Comparison of ENCODE assay signal across 8 mouse cellular contexts in genomic region chr14:31829761-31830562, GRCm38 (mm10). TPM values are rescaled to one million over a fixed set of nuclear protein-coding genes. Genes with fewer than 3 reads are reported as not detected.
DNase-seq lines count a peak whose midpoint lies in the region; ATAC-seq and TF ChIP-seq lines count a peak whose summit lies in the region.

No protein-coding gene starts in this region.

- no peaks in the 10 kb centered on the region for H3K27me3 ChIP-seq in C2C12 (ENCODE audit: control insufficient read depth, insufficient read depth, insufficient read length)
- no peaks in the 10 kb centered on the region for H3K27me3 ChIP-seq in erythroblast, embryonic 14.5 days (ENCODE audit: control insufficient read depth)
- H3K27me3 ChIP-seq in heart, embryonic 16.5 days (ENCODE audit: control insufficient read depth, insufficient read depth, low read length), result no peaks in the 10 kb centered on the region
- H3K27me3 ChIP-seq in liver, embryonic 16.5 days (ENCODE audit: control insufficient read depth, insufficient read depth, low read depth, low read length), result no peaks in the 10 kb centered on the region
- H3K27me3 ChIP-seq in neural tube, embryonic 12.5 days (replicated peaks), result no peaks in the 10 kb centered on the region
- no peaks in the 10 kb centered on the region for H3K27me3 ChIP-seq in stomach, postnatal 0 days (ENCODE audit: control insufficient read depth, insufficient read depth, low read length)

- TF ChIP-seq CTCF in C2C12 (IDR thresholded peaks at IDR 0.05; ENCODE audit: control insufficient read depth, insufficient read depth, insufficient read length), result no peak
- no peak for TF ChIP-seq CTCF in stomach, postnatal 0 days (IDR thresholded peaks at IDR 0.05; ENCODE audit: low read depth)

- peaks cover 32% of the 10 kb centered on the region for H3K4me1 ChIP-seq in erythroblast, embryonic 14.5 days (ENCODE audit: control insufficient read depth)
- peaks cover 3% of the 10 kb centered on the region; the same call in 1 of the 2 replicates for H3K4me1 ChIP-seq in heart, embryonic 16.5 days (ENCODE audit: control insufficient read depth, insufficient read depth, low read length)
- H3K4me1 ChIP-seq in liver, embryonic 16.5 days (ENCODE audit: control insufficient read depth, low read depth, low read length), result peaks cover 8% of the 10 kb centered on the region
- H3K4me1 ChIP-seq in neural tube, embryonic 12.5 days, result 0 out of 2 replicates have a peak, but pooled peaks cover 2% of the 10 kb centered on the region
- no peaks in the 10 kb centered on the region for H3K4me1 ChIP-seq in stomach, postnatal 0 days (replicated peaks; ENCODE audit: control insufficient read depth, insufficient read depth)

- H3ac ChIP-seq in C2C12 (ENCODE audit: control insufficient read depth, insufficient read length, low read depth), result peak overlapping the region; percentile 73

- H3K79me2 ChIP-seq in C2C12 (ENCODE audit: control insufficient read depth, insufficient read depth), result peaks cover 52% of the 10 kb centered on the region

- H3K79me3 ChIP-seq in C2C12 (ENCODE audit: low read depth), result peaks cover 39% of the 10 kb centered on the region

- H3K9me3 ChIP-seq in erythroblast, embryonic 14.5 days (ENCODE audit: control insufficient read depth, low read length), result no peaks in the 10 kb centered on the region
- no peaks in the 10 kb centered on the region for H3K9me3 ChIP-seq in heart, embryonic 16.5 days (replicated peaks; ENCODE audit: control insufficient read depth, low read length)
- H3K9me3 ChIP-seq in liver, embryonic 16.5 days (replicated peaks; ENCODE audit: control insufficient read depth, low read length), result no peaks in the 10 kb centered on the region
- H3K9me3 ChIP-seq in neural tube, embryonic 12.5 days, result no peaks in the 10 kb centered on the region
- no peaks in the 10 kb centered on the region for H3K9me3 ChIP-seq in stomach, postnatal 0 days (ENCODE audit: control insufficient read depth, low read length)

- H3K36me3 ChIP-seq in C2C12 (ENCODE audit: control insufficient read depth, insufficient read depth), result no peaks in the 10 kb centered on the region
- no peaks in the 10 kb centered on the region; the same call in 1 of the 2 replicates for H3K36me3 ChIP-seq in erythroblast, embryonic 14.5 days (ENCODE audit: control insufficient read depth)
- no peaks in the 10 kb centered on the region for H3K36me3 ChIP-seq in heart, embryonic 16.5 days (ENCODE audit: control insufficient read depth, insufficient read depth)
- H3K36me3 ChIP-seq in liver, embryonic 16.5 days (ENCODE audit: control insufficient read depth, insufficient read depth), result no peaks in the 10 kb centered on the region
- no peaks in the 10 kb centered on the region for H3K36me3 ChIP-seq in neural tube, embryonic 12.5 days
- no peaks in the 10 kb centered on the region for H3K36me3 ChIP-seq in stomach, postnatal 0 days (ENCODE audit: control insufficient read depth, insufficient read depth, low read length)

- TF ChIP-seq EP300 in stomach, postnatal 0 days (optimal IDR thresholded peaks at IDR 0.05), result no peak

- H3K4me3 ChIP-seq in C2C12 (ENCODE audit: insufficient read depth, poor library complexity, severe bottlenecking), result peak overlapping the region; percentile 83
- H3K4me3 ChIP-seq in erythroblast, embryonic 14.5 days (replicated peaks), result peak overlapping the region; percentile 98
- peak overlapping the region; percentile 96 for H3K4me3 ChIP-seq in heart, embryonic 16.5 days (ENCODE audit: low read length)
- peak overlapping the region; percentile 92 for H3K4me3 ChIP-seq in liver, embryonic 16.5 days (ENCODE audit: low read depth, low read length)
- H3K4me3 ChIP-seq in neural tube, embryonic 12.5 days, result peak overlapping the region; percentile 94
- peak overlapping the region; percentile 82 for H3K4me3 ChIP-seq in stomach, postnatal 0 days (ENCODE audit: low read depth, low read length)

- DNase-seq in brain, adult 2 months (ENCODE audit: low read depth, low spot score), result peak; percentile 67
- peak; percentile 56 to 78 for DNase-seq in kidney, postnatal 36 days
- peak; percentile 82 for DNase-seq in stomach, postnatal 0 days (ENCODE audit: low spot score)

- H3K27ac ChIP-seq in heart, embryonic 16.5 days (ENCODE audit: low read length), result peak overlapping the region; percentile 93
- H3K27ac ChIP-seq in liver, embryonic 16.5 days (ENCODE audit: low read length), result peak overlapping the region; percentile 84
- peak overlapping the region; percentile 85 for H3K27ac ChIP-seq in neural tube, embryonic 12.5 days
- peak overlapping the region; percentile 95 for H3K27ac ChIP-seq in stomach, postnatal 0 days (replicated peaks)

- under 1% methylated on average over 86 of the region's 97 CpGs for WGBS in heart, embryonic 16.5 days
- WGBS in liver, embryonic 16.5 days (ENCODE audit: insufficient replicate concordance), result under 1% methylated on average over 80 of the region's 97 CpGs
- under 1% methylated on average over 92 of the region's 97 CpGs for WGBS in neural tube, embryonic 12.5 days
- under 1% methylated on average over 58 of the region's 97 CpGs for WGBS in stomach, postnatal 0 days

- peak overlapping the region; percentile 91 for H3K9ac ChIP-seq in heart, embryonic 16.5 days (ENCODE audit: low read length)
- H3K9ac ChIP-seq in liver, embryonic 16.5 days (ENCODE audit: low read depth, low read length), result peak overlapping the region; percentile 82
- H3K9ac ChIP-seq in neural tube, embryonic 12.5 days, result peak overlapping the region; percentile 76
- peak overlapping the region; percentile 78 for H3K9ac ChIP-seq in stomach, postnatal 0 days (ENCODE audit: low read length)

- peak overlapping the region; percentile 79 for H3K4me2 ChIP-seq in heart, embryonic 16.5 days (ENCODE audit: low read depth, low read length)
- peak overlapping the region; percentile 98 for H3K4me2 ChIP-seq in liver, embryonic 16.5 days (ENCODE audit: low read depth, low read length)
- peak overlapping the region; percentile 94 for H3K4me2 ChIP-seq in neural tube, embryonic 12.5 days (replicated peaks)
- peak overlapping the region; percentile 93 for H3K4me2 ChIP-seq in stomach, postnatal 0 days (replicated peaks; ENCODE audit: low read depth)

- peak; percentile 74 for ATAC-seq in heart, embryonic 16.5 days (replicated peaks; ENCODE audit: extremely low read depth, insufficient read depth, low FRiP score)
- peak; percentile 60 for ATAC-seq in liver, embryonic 16.5 days (ENCODE audit: low read depth)
- ATAC-seq in neural tube, embryonic 12.5 days (ENCODE audit: low FRiP score, low read depth), result peak; percentile 79
- peak; percentile 66 for ATAC-seq in stomach, postnatal 0 days (ENCODE audit: low FRiP score, low TSS enrichment)

TF ChIP-seq in C2C12, 6 proteins besides CTCF, POLR2A, EP300 and RAD21:
- TF ChIP-seq FOSL1 (IDR thresholded peaks at IDR 0.05; ENCODE audit: insufficient read depth, low read length, poor library complexity, severe bottlenecking) (no peak), MYOG (IDR thresholded peaks at IDR 0.05; ENCODE audit: control insufficient read depth, extremely low read depth, insufficient read length) (no peak), MYOD1 (IDR thresholded peaks at IDR 0.05; ENCODE audit: control insufficient read depth, insufficient read length, low read depth) (no peak), MAX (IDR thresholded peaks at IDR 0.05) (no peak), CEBPB (IDR thresholded peaks at IDR 0.05; ENCODE audit: low read depth) (no peak), USF1 (IDR thresholded peaks at IDR 0.05; ENCODE audit: low read depth) (no peak)

RNA-seq across cellular contexts. Expression of gene Ankrd28, which starts 0.5 kb away (rescaled TPM):
- polyA plus RNA-seq in C2C12 (2012; fragmentation: generic; extraction: Trizol), result 11.6 TPM
- 0.02 and 0.04 TPM in 2 replicates for polyA plus RNA-seq in erythroblast, embryonic 14.5 days (2012)
- polyA plus RNA-seq in heart, embryonic 16.5 days (2015; fragmentation: Nextera tagmentation; extraction: Ambion mirVana), result 5.3 TPM in 2 replicates
- 3.6 and 3.9 TPM in 2 replicates for polyA plus RNA-seq in liver, embryonic 16.5 days (2015; fragmentation: Nextera tagmentation; extraction: Ambion mirVana)
- polyA plus RNA-seq in neural tube, embryonic 12.5 days (2016; fragmentation: Nextera tagmentation; extraction: Ambion mirVana), result 10.9 and 11.2 TPM in 2 replicates
- polyA plus RNA-seq in stomach, postnatal 0 days (2015; fragmentation: Nextera tagmentation; extraction: Ambion mirVana), result 3.6 and 4.0 TPM in 2 replicates

Comparison
In these comparisons a context has a peak if more than half of its experiments do, and no peak if none do; other contexts are left out.
1. Peak in every context shown above with its lines: DNase-seq, ATAC-seq, H3K4me3 ChIP-seq and H3K27ac ChIP-seq.